Mouse (Mus musculus): Measurements from ENCODE around the gene Scube1. TPM values are rescaled to one million over a fixed set of nuclear protein-coding genes. Genes with fewer than 3 reads are reported as not detected.

The Scube1 gene
- polyA plus RNA-seq, 1 experiment from 2014 or later, result 3.0 TPM

GRCm38 (mm10) chr15:83677098-83677497 is 47.7 kb downstream of the Scube1 start:
- no peaks in the 10 kb centered on the region for H3K36me3 ChIP-seq (ENCODE audit: insufficient read depth, low read length)
- WGBS, result 90% methylated on average over 6 of the region's 6 CpGs
- no peak overlapping the region for H3K27ac ChIP-seq
- ATAC-seq (replicated peaks; ENCODE audit: low FRiP score, low read depth) (no peak), DNase-seq (ENCODE audit: low spot score) (no peak)
- H3K9ac ChIP-seq (ENCODE audit: low read depth, low read length), result no peak overlapping the region
- no peak for TF ChIP-seq CTCF (IDR thresholded peaks at IDR 0.05; ENCODE audit: low read depth)
- H3K27me3 ChIP-seq (ENCODE audit: insufficient read depth, low read length), result no peaks in the 10 kb centered on the region
- no peak overlapping the region for H3K4me3 ChIP-seq (replicated peaks; ENCODE audit: low read depth, low read length)
- H3K4me2 ChIP-seq (ENCODE audit: low read length), result no peak overlapping the region
- H3K4me1 ChIP-seq (replicated peaks; ENCODE audit: insufficient read depth, low read length), result no peaks in the 10 kb centered on the region
- no peaks in the 10 kb centered on the region for H3K9me3 ChIP-seq (replicated peaks; ENCODE audit: low read length)

GRCm38 (mm10) chr15:83676286-83676685 is 48.5 kb downstream of the Scube1 start:
- H3K9ac ChIP-seq (ENCODE audit: low read depth, low read length), result no peak overlapping the region
- 91% methylated on average over 3 of the region's 3 CpGs for WGBS

GRCm38 (mm10) chr15:83673621-83674020 is 51.2 kb downstream of the Scube1 start:
- no peak for TF ChIP-seq CTCF (IDR thresholded peaks at IDR 0.05; ENCODE audit: low read depth)
- Histone ChIP-seq H3K36me3 (ENCODE audit: insufficient read depth, low read length) (no peaks in the 10 kb centered on the region), H3K4me1 (replicated peaks; ENCODE audit: insufficient read depth, low read length) (no peaks in the 10 kb centered on the region), H3K4me3 (replicated peaks; ENCODE audit: low read depth, low read length) (no peak overlapping the region), H3K27me3 (ENCODE audit: insufficient read depth, low read length) (no peaks in the 10 kb centered on the region), H3K27ac (no peak overlapping the region), H3K9ac (ENCODE audit: low read depth, low read length) (no peak overlapping the region), H3K9me3 (replicated peaks; ENCODE audit: low read length) (no peaks in the 10 kb centered on the region), H3K4me2 (ENCODE audit: low read length) (no peak overlapping the region)
- ATAC-seq (replicated peaks; ENCODE audit: low FRiP score, low read depth) (no peak), DNase-seq (ENCODE audit: low spot score) (no peak)
- WGBS, result 64% methylated on average over 3 of the region's 3 CpGs

More at GRCm38 (mm10) chr15:83676286-83676685, 48.5 kb downstream of the Scube1 start:
- no peaks in the 10 kb centered on the region for H3K27me3 ChIP-seq (ENCODE audit: insufficient read depth, low read length)
- no peak overlapping the region for H3K27ac ChIP-seq
- no peak overlapping the region for H3K4me3 ChIP-seq (replicated peaks; ENCODE audit: low read depth, low read length)
- no peaks in the 10 kb centered on the region for H3K36me3 ChIP-seq (ENCODE audit: insufficient read depth, low read length)
- no peak overlapping the region for H3K4me2 ChIP-seq (ENCODE audit: low read length)
- no peaks in the 10 kb centered on the region for H3K9me3 ChIP-seq (replicated peaks; ENCODE audit: low read length)
- DNase-seq (ENCODE audit: low spot score) (no peak), ATAC-seq (replicated peaks; ENCODE audit: low FRiP score, low read depth) (no peak)
- no peaks in the 10 kb centered on the region for H3K4me1 ChIP-seq (replicated peaks; ENCODE audit: insufficient read depth, low read length)
- no peak for TF ChIP-seq CTCF (IDR thresholded peaks at IDR 0.05; ENCODE audit: low read depth)

- Histone ChIP-seq H3K36me3 (ENCODE audit: insufficient read depth, low read length) (no peaks in the 10 kb centered on the region), H3K27me3 (ENCODE audit: insufficient read depth, low read length) (no peaks in the 10 kb centered on the region), H3K9ac (ENCODE audit: low read depth, low read length) (no peak overlapping the region), H3K4me2 (ENCODE audit: low read length) (no peak overlapping the region), H3K4me1 (replicated peaks; ENCODE audit: insufficient read depth, low read length) (no peaks in the 10 kb centered on the region), H3K27ac (no peak overlapping the region), H3K9me3 (replicated peaks; ENCODE audit: low read length) (no peaks in the 10 kb centered on the region), H3K4me3 (replicated peaks; ENCODE audit: low read depth, low read length) (no peak overlapping the region)
- ATAC-seq (replicated peaks; ENCODE audit: low FRiP score, low read depth) (no peak), DNase-seq (ENCODE audit: low spot score) (no peak)
- TF ChIP-seq CTCF (IDR thresholded peaks at IDR 0.05; ENCODE audit: low read depth), result no peak
- 56% methylated on average over 6 of the region's 6 CpGs for WGBS
These were observed 57.3 kb downstream of the Scube1 start for GRCm38 (mm10) chr15:83667501-83667900.

GRCm38 (mm10) chr15:83666418-83666817 is 58.4 kb downstream of the Scube1 start:
- ATAC-seq (replicated peaks; ENCODE audit: low FRiP score, low read depth), result no peak; the same call in 1 of the 2 replicates

GRCm38 (mm10) chr15:83665993-83666392 is 58.8 kb downstream of the Scube1 start:
- Histone ChIP-seq H3K4me1 (replicated peaks; ENCODE audit: insufficient read depth, low read length) (no peaks in the 10 kb centered on the region), H3K27me3 (ENCODE audit: insufficient read depth, low read length) (no peaks in the 10 kb centered on the region), H3K9ac (ENCODE audit: low read depth, low read length) (no peak overlapping the region), H3K9me3 (replicated peaks; ENCODE audit: low read length) (no peaks in the 10 kb centered on the region), H3K36me3 (ENCODE audit: insufficient read depth, low read length) (no peaks in the 10 kb centered on the region), H3K4me3 (replicated peaks; ENCODE audit: low read depth, low read length) (no peak overlapping the region), H3K27ac (no peak overlapping the region), H3K4me2 (ENCODE audit: low read length) (no peak overlapping the region)
- WGBS, result 50% methylated on average over 6 of the region's 6 CpGs
- TF ChIP-seq CTCF (IDR thresholded peaks at IDR 0.05; ENCODE audit: low read depth), result no peak
- no peak for ATAC-seq (replicated peaks; ENCODE audit: low FRiP score, low read depth)
- peak; percentile 15 for DNase-seq (ENCODE audit: low spot score)

More at GRCm38 (mm10) chr15:83666418-83666817, 58.4 kb downstream of the Scube1 start:
- 32% methylated on average over 10 of the region's 10 CpGs for WGBS
- TF ChIP-seq CTCF (IDR thresholded peaks at IDR 0.05; ENCODE audit: low read depth), result no peak
- no peaks in the 10 kb centered on the region for H3K4me1 ChIP-seq (replicated peaks; ENCODE audit: insufficient read depth, low read length)
- H3K36me3 ChIP-seq (ENCODE audit: insufficient read depth, low read length), result no peaks in the 10 kb centered on the region
- no peak overlapping the region for H3K4me3 ChIP-seq (replicated peaks; ENCODE audit: low read depth, low read length)
- DNase-seq (ENCODE audit: low spot score), result peak; percentile 83
- H3K9me3 ChIP-seq (replicated peaks; ENCODE audit: low read length), result no peaks in the 10 kb centered on the region
- H3K9ac ChIP-seq (ENCODE audit: low read depth, low read length), result no peak overlapping the region
- no peaks in the 10 kb centered on the region for H3K27me3 ChIP-seq (ENCODE audit: insufficient read depth, low read length)
- H3K4me2 ChIP-seq (ENCODE audit: low read length), result no peak overlapping the region
- no peak overlapping the region for H3K27ac ChIP-seq

GRCm38 (mm10) chr15:83664722-83665121 is 60.1 kb downstream of the Scube1 start:
- 55% methylated on average over 5 of the region's 5 CpGs for WGBS
- no peak for ATAC-seq (replicated peaks; ENCODE audit: low FRiP score, low read depth)
- peak; percentile 82 for DNase-seq (ENCODE audit: low spot score)
- Histone ChIP-seq H3K4me3 (replicated peaks; ENCODE audit: low read depth, low read length) (no peak overlapping the region), H3K9ac (ENCODE audit: low read depth, low read length) (no peak overlapping the region), H3K4me1 (replicated peaks; ENCODE audit: insufficient read depth, low read length) (no peaks in the 10 kb centered on the region), H3K9me3 (replicated peaks; ENCODE audit: low read length) (no peaks in the 10 kb centered on the region), H3K27ac (no peak overlapping the region), H3K4me2 (ENCODE audit: low read length) (no peak overlapping the region), H3K27me3 (ENCODE audit: insufficient read depth, low read length) (no peaks in the 10 kb centered on the region), H3K36me3 (ENCODE audit: insufficient read depth, low read length) (no peaks in the 10 kb centered on the region)
- TF ChIP-seq CTCF (IDR thresholded peaks at IDR 0.05; ENCODE audit: low read depth), result peak; percentile 82

All from kidney, postnatal 0 days (tissue).